In genomic region chr4:117831499-117831898, GRCm38 (mm10) we compare ENCODE assay signal across 13 mouse cellular contexts. TPM values are rescaled to one million over a fixed set of nuclear protein-coding genes. Genes with fewer than 3 reads are reported as not detected.
DNase-seq lines count a peak whose midpoint lies in the region; ATAC-seq lines count a peak whose summit lies in the region.
"Had no signal": no experiment of that assay in that cellular context is flagged by ENCODE, and none has a peak within 500 bp of the region (broad histone marks: within the 10 kb centered on the region; RNA-seq: fewer than 3 reads in every experiment).

No protein-coding gene starts in this region.

- H3K4me1 ChIP-seq in liver, embryonic 13.5 days (replicated peaks) = peaks cover 68% of the 10 kb centered on the region
- H3K4me1 ChIP-seq in hindbrain, embryonic 10.5 days (replicated peaks) = peaks cover 28% of the 10 kb centered on the region

- H3K9me3 ChIP-seq in liver, embryonic 13.5 days (replicated peaks) = no peaks in the 10 kb centered on the region
- H3K9me3 ChIP-seq in hindbrain, embryonic 10.5 days = no peaks in the 10 kb centered on the region

- intact Hi-C loops in heart, postnatal 14 days (cut with DNase I) = loop anchor here (2.0 kb wide), 2 partner anchors 27 to 35 kb away; no protein-coding TSS in a partner anchor

- WGBS in liver, embryonic 13.5 days (ENCODE audit: insufficient replicate concordance) = 53% methylated on average over 2 of the region's 2 CpGs
- WGBS in hindbrain, embryonic 10.5 days = 72% methylated on average over 2 of the region's 2 CpGs

- peak overlapping the region; percentile 35 for H3K4me3 ChIP-seq in liver, embryonic 13.5 days (replicated peaks)
- no peak overlapping the region for H3K4me3 ChIP-seq in hindbrain, embryonic 10.5 days

- peak; percentile 20 to 26 for DNase-seq in heart, adult 18-20 months
- no peak for DNase-seq in heart, postnatal 14 days
- DNase-seq in lung, postnatal 36 days = peak; percentile 30
- no peak for DNase-seq in lung, adult 18-20 months
- no peak for DNase-seq in liver, embryonic 13.5 days
- DNase-seq in hindbrain, embryonic 10.5 days (ENCODE audit: low spot score) = no peak
- no peak for DNase-seq in Muller cell, postnatal 12 days (ENCODE audit: inconsistent ontology term)
- DNase-seq: adrenal gland, postnatal 10 days; embryo, embryonic 11 days; right cerebral cortex, postnatal 14 days had no signal

- peak overlapping the region; percentile 82 for H3K4me2 ChIP-seq in liver, embryonic 13.5 days
- H3K4me2 ChIP-seq: midbrain, embryonic 11.5 days had no signal

- H3K27ac ChIP-seq in liver, embryonic 13.5 days = peak overlapping the region; percentile 100
- no peak overlapping the region; the same call in 1 of the 2 replicates for H3K27ac ChIP-seq in hindbrain, embryonic 10.5 days

- H3K36me3 ChIP-seq in liver, embryonic 13.5 days = no peaks in the 10 kb centered on the region
- H3K36me3 ChIP-seq in hindbrain, embryonic 10.5 days = no peaks in the 10 kb centered on the region

- H3K27me3 ChIP-seq in liver, embryonic 13.5 days = peaks cover 27% of the 10 kb centered on the region
- peaks cover 40% of the 10 kb centered on the region for H3K27me3 ChIP-seq in hindbrain, embryonic 10.5 days (ENCODE audit: insufficient read depth, poor library complexity, severe bottlenecking)

- H3K9ac ChIP-seq in liver, embryonic 13.5 days = peak overlapping the region; percentile 98

- ATAC-seq in liver, embryonic 13.5 days (ENCODE audit: low read depth) = no peak
- ATAC-seq: forebrain, embryonic 16.5 days; inflammation-experienced regulatory T-cells, adult 6 months had no signal

RNA-seq across cellular contexts. Expression of gene Slc6a9, which starts 2.8 kb away (rescaled TPM):
- total RNA-seq in heart, adult 18-20 months (2021) = 1 to 10 TPM; 1.7 to 2.1 TPM
- total RNA-seq in heart, postnatal 14 days (2021) = 1 to 10 TPM; 2.6 to 4.1 TPM
- 45.2 TPM in 2 replicates for polyA plus RNA-seq in liver, embryonic 13.5 days (2015; fragmentation: Nextera tagmentation; extraction: Ambion mirVana)
- 7.2 and 7.3 TPM in 2 replicates for polyA plus RNA-seq in hindbrain, embryonic 10.5 days (2016; fragmentation: Nextera tagmentation; extraction: Ambion mirVana)
- polyA plus RNA-seq: inflammation-experienced regulatory T-cells, adult 6 months had no signal

RNA-seq across cellular contexts. Expression of gene Ccdc24, which starts 40.9 kb away (rescaled TPM):
- total RNA-seq in heart, adult 18-20 months (2021) = under 1 TPM; 0.30 to 0.64 TPM
- total RNA-seq in heart, postnatal 14 days (2021) = under 1 TPM; 0.39 to 0.45 TPM
- polyA plus RNA-seq in liver, embryonic 13.5 days (2015; fragmentation: Nextera tagmentation; extraction: Ambion mirVana) = 1.0 and 1.1 TPM in 2 replicates
- 2.0 and 2.4 TPM in 2 replicates for polyA plus RNA-seq in hindbrain, embryonic 10.5 days (2016; fragmentation: Nextera tagmentation; extraction: Ambion mirVana)
- polyA plus RNA-seq: inflammation-experienced regulatory T-cells, adult 6 months had no signal

RNA-seq across cellular contexts. Expression of gene B4galt2, which starts 51.8 kb away (rescaled TPM):
- total RNA-seq in heart, adult 18-20 months (2021) = 1 to 10 TPM; 4.0 to 4.4 TPM
- 1 to 10 TPM; 7.5 to 8.0 TPM for total RNA-seq in heart, postnatal 14 days (2021)
- polyA plus RNA-seq in liver, embryonic 13.5 days (2015; fragmentation: Nextera tagmentation; extraction: Ambion mirVana) = 1.8 and 1.9 TPM in 2 replicates
- 22.7 and 31.7 TPM in 2 replicates for polyA plus RNA-seq in hindbrain, embryonic 10.5 days (2016; fragmentation: Nextera tagmentation; extraction: Ambion mirVana)
- polyA plus RNA-seq: inflammation-experienced regulatory T-cells, adult 6 months had no signal

RNA-seq across cellular contexts. Expression of gene Atp6v0b, which starts 55.6 kb away (rescaled TPM):
- total RNA-seq in heart, adult 18-20 months (2021) = 100 to 1,000 TPM in 1 of 2 experiments, 10 to 100 TPM in 1; 96.3 to 121 TPM
- 100 to 1,000 TPM; 128 to 129 TPM for total RNA-seq in heart, postnatal 14 days (2021)
- 158 and 159 TPM in 2 replicates for polyA plus RNA-seq in liver, embryonic 13.5 days (2015; fragmentation: Nextera tagmentation; extraction: Ambion mirVana)
- 208 and 263 TPM in 2 replicates for polyA plus RNA-seq in hindbrain, embryonic 10.5 days (2016; fragmentation: Nextera tagmentation; extraction: Ambion mirVana)

Comparison
In these comparisons a context has a peak if more than half of its experiments do, and no peak if none do; other contexts are left out.
1. DNase-seq: peak in heart, adult 18-20 months (2 of 2) and lung, postnatal 36 days (single experiment); none in heart, postnatal 14 days (0 of 2), lung, adult 18-20 months (0 of 2), liver, embryonic 13.5 days (single experiment), hindbrain, embryonic 10.5 days (single experiment) and Muller cell, postnatal 12 days (single experiment).